Mouse (Mus musculus): ENCODE results near the gene Baiap2l2.

DNA sequence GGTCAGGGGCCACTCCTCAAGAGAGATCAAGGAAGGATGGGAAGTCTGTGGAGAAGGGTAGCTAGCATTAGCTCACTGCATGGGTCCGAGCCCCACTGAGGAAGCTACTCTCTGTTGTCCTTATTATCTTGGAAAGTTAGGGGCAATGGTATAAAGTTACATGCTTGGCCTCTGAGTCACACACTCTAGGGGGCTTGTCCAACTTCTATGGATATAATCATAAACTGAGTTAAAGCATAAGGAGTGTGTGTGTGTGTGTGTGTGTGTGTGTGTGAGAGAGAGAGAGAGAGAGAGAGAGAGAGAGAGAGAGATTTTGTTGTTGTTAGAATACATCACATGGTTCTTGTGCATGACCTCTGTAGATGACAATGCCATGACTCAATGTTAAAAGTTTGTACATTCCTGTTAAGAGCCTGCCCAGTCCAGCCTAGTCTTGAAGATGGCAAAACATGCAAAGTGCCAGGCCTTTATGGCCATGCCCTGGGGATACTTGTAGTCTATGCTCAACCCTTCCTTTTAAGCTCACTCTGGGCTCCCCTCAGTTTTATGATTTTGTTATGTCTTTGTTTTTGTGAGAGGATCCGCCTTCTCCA lies 14.3 kb upstream of the Baiap2l2 start:
- TF ChIP-seq GATA1 (IDR thresholded peaks at IDR 0.05; ENCODE audit: low read length) (no peak), TAL1 (IDR thresholded peaks at IDR 0.05; ENCODE audit: low read length) (no peak)

Measured in erythroblast, embryonic 14.5 days (primary cell).